Mouse (Mus musculus): ENCODE measurements around the gene Vmn2r4. TPM values are rescaled to one million over a fixed set of nuclear protein-coding genes. Genes with fewer than 3 reads are reported as not detected.
"Not testable (repeated sequence)": the region's sequence is repeated elsewhere in the genome, so short reads cannot be mapped to it uniquely, and the experiment has no call there.

Gene Vmn2r4
- polyA plus RNA-seq (2012; rRNA removed) = not detected in 2 replicates
- polyA plus RNA-seq (2014; fragmentation: Nextera tagmentation; extraction: Ambion mirVana) = not detected in 2 replicates

GRCm38 (mm10) chr3:64415268-64415667 is at the start of gene Vmn2r4:
Gene Vmn2r4, minus strand, starts transcription at chr3:64415368.
- H3K9me3 ChIP-seq (ENCODE audit: control insufficient read depth, low read length); DNase-seq (ENCODE audit: low read depth in 3 of 3, low spot score in 3 of 3): not testable (repeated sequence)
- 52% methylated on average over 3 of the region's 3 CpGs for WGBS (ENCODE audit: insufficient replicate concordance)

GRCm38 (mm10) chr3:64434261-64434660 is 19.1 kb upstream of the Vmn2r4 start:
- not testable (repeated sequence) for H3K4me2 ChIP-seq (ENCODE audit: low read depth); H3K9me3 ChIP-seq (ENCODE audit: control insufficient read depth, low read length); H3K9ac ChIP-seq (replicated peaks); H3K4me3 ChIP-seq (ENCODE audit: insufficient read depth in 1 of 2, low read depth in 2 of 2, low read length in 2 of 2); H3K4me1 ChIP-seq (replicated peaks; ENCODE audit: control insufficient read depth in 2 of 2, insufficient read depth in 2 of 2, low read length in 1 of 2); H3K36me3 ChIP-seq (replicated peaks; ENCODE audit: control insufficient read depth, insufficient read depth, low read depth); H3K27ac ChIP-seq; ATAC-seq (ENCODE audit: insufficient read depth); H3K27me3 ChIP-seq (ENCODE audit: control insufficient read depth, insufficient read depth, low read length); DNase-seq (ENCODE audit: low read depth in 3 of 3, low spot score in 3 of 3)
- WGBS (ENCODE audit: insufficient replicate concordance) = 65% methylated on average over 7 of the region's 7 CpGs

More at GRCm38 (mm10) chr3:64415268-64415667, at the start of gene Vmn2r4:
- not testable (repeated sequence) for H3K9ac ChIP-seq (replicated peaks); H3K36me3 ChIP-seq (replicated peaks; ENCODE audit: control insufficient read depth, insufficient read depth, low read depth); H3K27ac ChIP-seq; ATAC-seq (ENCODE audit: insufficient read depth); H3K27me3 ChIP-seq (ENCODE audit: control insufficient read depth, insufficient read depth, low read length); H3K4me1 ChIP-seq (replicated peaks; ENCODE audit: control insufficient read depth in 2 of 2, insufficient read depth in 2 of 2, low read length in 1 of 2); H3K4me3 ChIP-seq (ENCODE audit: insufficient read depth in 1 of 2, low read depth in 2 of 2, low read length in 2 of 2); H3K4me2 ChIP-seq (ENCODE audit: low read depth)

GRCm38 (mm10) chr3:64428117-64428798 is 13.1 kb upstream of the Vmn2r4 start:
- not testable (repeated sequence) for H3K27me3 ChIP-seq (ENCODE audit: control insufficient read depth, insufficient read depth, low read length); H3K4me2 ChIP-seq (ENCODE audit: low read depth); H3K27ac ChIP-seq; H3K4me1 ChIP-seq (replicated peaks; ENCODE audit: control insufficient read depth in 2 of 2, insufficient read depth in 2 of 2, low read length in 1 of 2); ATAC-seq (ENCODE audit: insufficient read depth); DNase-seq (ENCODE audit: low read depth in 3 of 3, low spot score in 3 of 3); H3K9me3 ChIP-seq (ENCODE audit: control insufficient read depth, low read length); H3K36me3 ChIP-seq (replicated peaks; ENCODE audit: control insufficient read depth, insufficient read depth, low read depth); H3K9ac ChIP-seq (replicated peaks); H3K4me3 ChIP-seq (ENCODE audit: insufficient read depth in 1 of 2, low read depth in 2 of 2, low read length in 2 of 2)
- 73% methylated on average over 6 of the region's 6 CpGs for WGBS (ENCODE audit: insufficient replicate concordance)

DNA sequence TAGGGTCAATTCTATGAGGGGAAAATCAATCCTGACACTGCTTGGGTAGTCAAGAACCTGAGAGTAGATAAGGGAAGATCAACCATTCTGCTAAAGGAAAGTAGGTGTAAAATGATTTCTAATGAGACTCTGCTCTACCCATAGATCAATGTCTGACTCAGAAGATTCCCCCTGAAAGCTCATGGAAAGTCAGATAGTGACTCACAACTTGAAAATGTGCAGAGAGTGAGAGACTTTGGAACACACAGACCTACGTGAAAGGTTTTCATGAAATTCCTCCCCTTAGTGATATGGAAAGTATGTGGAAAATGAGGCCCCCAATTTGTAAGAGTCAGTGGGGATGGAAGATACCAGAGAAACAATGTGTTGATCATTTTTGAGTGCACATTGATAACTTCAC is 7.0 kb upstream of the Vmn2r4 start:
- WGBS (ENCODE audit: insufficient replicate concordance) = 50% methylated on average over 1 of the region's 1 CpGs
- not testable (repeated sequence) for ATAC-seq (ENCODE audit: insufficient read depth); H3K27ac ChIP-seq; DNase-seq (ENCODE audit: low read depth in 3 of 3, low spot score in 3 of 3); H3K4me1 ChIP-seq (replicated peaks; ENCODE audit: control insufficient read depth in 2 of 2, insufficient read depth in 2 of 2, low read length in 1 of 2); H3K9ac ChIP-seq (replicated peaks); H3K27me3 ChIP-seq (ENCODE audit: control insufficient read depth, insufficient read depth, low read length); H3K36me3 ChIP-seq (replicated peaks; ENCODE audit: control insufficient read depth, insufficient read depth, low read depth); H3K4me2 ChIP-seq (ENCODE audit: low read depth); H3K4me3 ChIP-seq (ENCODE audit: insufficient read depth in 1 of 2, low read depth in 2 of 2, low read length in 2 of 2); H3K9me3 ChIP-seq (ENCODE audit: control insufficient read depth, low read length)

- not testable (repeated sequence) for ATAC-seq (ENCODE audit: insufficient read depth); DNase-seq (ENCODE audit: low read depth in 3 of 3, low spot score in 3 of 3); H3K9me3 ChIP-seq (ENCODE audit: control insufficient read depth, low read length); H3K27me3 ChIP-seq (ENCODE audit: control insufficient read depth, insufficient read depth, low read length); H3K4me3 ChIP-seq (ENCODE audit: insufficient read depth in 1 of 2, low read depth in 2 of 2, low read length in 2 of 2); H3K4me2 ChIP-seq (ENCODE audit: low read depth); H3K9ac ChIP-seq (replicated peaks); H3K27ac ChIP-seq; H3K4me1 ChIP-seq (replicated peaks; ENCODE audit: control insufficient read depth in 2 of 2, insufficient read depth in 2 of 2, low read length in 1 of 2); H3K36me3 ChIP-seq (replicated peaks; ENCODE audit: control insufficient read depth, insufficient read depth, low read depth)
- 35% methylated on average over 1 of the region's 1 CpGs for WGBS (ENCODE audit: insufficient replicate concordance)
These were observed 2.3 kb upstream of the Vmn2r4 start for GRCm38 (mm10) chr3:64417477-64417876.

- not testable (repeated sequence) for H3K27ac ChIP-seq; H3K27me3 ChIP-seq (ENCODE audit: control insufficient read depth, insufficient read depth, low read length); H3K4me2 ChIP-seq (ENCODE audit: low read depth); DNase-seq (ENCODE audit: low read depth in 3 of 3, low spot score in 3 of 3); H3K9me3 ChIP-seq (ENCODE audit: control insufficient read depth, low read length); H3K4me1 ChIP-seq (replicated peaks; ENCODE audit: control insufficient read depth in 2 of 2, insufficient read depth in 2 of 2, low read length in 1 of 2); H3K36me3 ChIP-seq (replicated peaks; ENCODE audit: control insufficient read depth, insufficient read depth, low read depth); ATAC-seq (ENCODE audit: insufficient read depth); H3K4me3 ChIP-seq (ENCODE audit: insufficient read depth in 1 of 2, low read depth in 2 of 2, low read length in 2 of 2); H3K9ac ChIP-seq (replicated peaks)
These were observed 915 bp downstream of the Vmn2r4 start for GRCm38 (mm10) chr3:64414253-64414652.
